Comparison of ENCODE assay signal across 7 mouse cellular contexts in genomic region chr16:93917712-93918678, GRCm38 (mm10). TPM values are rescaled to one million over a fixed set of nuclear protein-coding genes. Genes with fewer than 3 reads are reported as not detected.
A peak's percentile ranks its signal among the peaks of the same experiment; 100 is the strongest.
DNase-seq lines count a peak whose midpoint lies in the region; ATAC-seq lines count a peak whose summit lies in the region.

No protein-coding gene starts in this region.

- H3K4me2 ChIP-seq in limb, embryonic 12.5 days, result peak overlapping the region; percentile 47
- H3K4me2 ChIP-seq in midbrain, embryonic 15.5 days, result peak overlapping the region; percentile 41

- no peaks in the 10 kb centered on the region for H3K36me3 ChIP-seq in embryonic facial prominence, embryonic 10.5 days (replicated peaks)
- H3K36me3 ChIP-seq in limb, embryonic 12.5 days, result no peaks in the 10 kb centered on the region
- H3K36me3 ChIP-seq in midbrain, embryonic 15.5 days (replicated peaks), result no peaks in the 10 kb centered on the region

- peaks cover 26% of the 10 kb centered on the region; the same call in 1 of the 2 replicates for H3K4me1 ChIP-seq in embryonic facial prominence, embryonic 10.5 days
- H3K4me1 ChIP-seq in limb, embryonic 12.5 days (replicated peaks), result peaks cover 14% of the 10 kb centered on the region
- H3K4me1 ChIP-seq in midbrain, embryonic 15.5 days, result no peaks in the 10 kb centered on the region

- 39% methylated on average over 22 of the region's 22 CpGs for WGBS in embryonic facial prominence, embryonic 10.5 days
- WGBS in limb, embryonic 12.5 days, result 32% methylated on average over 20 of the region's 22 CpGs
- WGBS in midbrain, embryonic 15.5 days, result 38% methylated on average over 22 of the region's 22 CpGs

- DNase-seq in adrenal gland, postnatal 14 days, result peak; percentile 92
- DNase-seq in embryonic facial prominence, embryonic 10.5 days (ENCODE audit: low spot score), result peak; percentile 87
- DNase-seq in kidney, adult 18-20 months, result peak; percentile 89
- peak; percentile 57 to 84 for DNase-seq in spleen, adult 18-20 months

- 0 out of 2 replicates have a peak overlapping the region, but pooled peaks have one; percentile 37 for H3K9ac ChIP-seq in limb, embryonic 12.5 days (replicated peaks)
- H3K9ac ChIP-seq in midbrain, embryonic 15.5 days, result no peak overlapping the region

- peaks cover 13% of the 10 kb centered on the region for H3K27me3 ChIP-seq in embryonic facial prominence, embryonic 10.5 days (replicated peaks; ENCODE audit: low read depth, poor library complexity, severe bottlenecking)
- H3K27me3 ChIP-seq in limb, embryonic 12.5 days, result peaks cover 6% of the 10 kb centered on the region
- no peaks in the 10 kb centered on the region for H3K27me3 ChIP-seq in midbrain, embryonic 15.5 days (replicated peaks)

- no peaks in the 10 kb centered on the region for H3K9me3 ChIP-seq in embryonic facial prominence, embryonic 10.5 days
- H3K9me3 ChIP-seq in limb, embryonic 12.5 days, result no peaks in the 10 kb centered on the region
- no peaks in the 10 kb centered on the region for H3K9me3 ChIP-seq in midbrain, embryonic 15.5 days

- ATAC-seq in granulocyte monocyte progenitor cell, adult 5-6 weeks (replicated peaks; ENCODE audit: poor library complexity, severe bottlenecking), result peak; percentile 75
- peak; percentile 48; the same call in 1 of the 2 replicates for ATAC-seq in limb, embryonic 12.5 days (ENCODE audit: insufficient number of reproducible peaks, insufficient read depth, low FRiP score, low TSS enrichment, low read depth)
- ATAC-seq in midbrain, embryonic 15.5 days (replicated peaks), result peak; percentile 52; the same call in 1 of the 2 replicates

- peak overlapping the region; percentile 38 for H3K4me3 ChIP-seq in embryonic facial prominence, embryonic 10.5 days
- H3K4me3 ChIP-seq in limb, embryonic 12.5 days (replicated peaks), result no peak overlapping the region; the same call in 1 of the 2 replicates
- H3K4me3 ChIP-seq in midbrain, embryonic 15.5 days, result no peak overlapping the region

- peak overlapping the region; percentile 57 for H3K27ac ChIP-seq in embryonic facial prominence, embryonic 10.5 days (replicated peaks)
- no peak overlapping the region for H3K27ac ChIP-seq in limb, embryonic 12.5 days
- no peak overlapping the region for H3K27ac ChIP-seq in midbrain, embryonic 15.5 days

RNA-seq across cellular contexts. Expression of gene Chaf1b, which starts 34.3 kb away (rescaled TPM):
- total RNA-seq in adrenal gland, postnatal 14 days (2021), result 9.3 and 11.1 TPM in 2 replicates
- polyA plus RNA-seq in embryonic facial prominence, embryonic 10.5 days (2016; fragmentation: Nextera tagmentation; extraction: Ambion mirVana), result 138 and 142 TPM in 2 replicates
- 50.8 and 68.0 TPM in 2 replicates for total RNA-seq in granulocyte monocyte progenitor cell, adult 5-6 weeks (2014; fragmentation: Nextera tagmentation)
- 50.6 and 73.7 TPM in 2 replicates for total RNA-seq in granulocyte monocyte progenitor cell, adult 5-6 weeks (2017)
- 104 and 110 TPM in 2 replicates for polyA plus RNA-seq in limb, embryonic 12.5 days (2016; fragmentation: Nextera tagmentation; extraction: Ambion mirVana)
- 15.3 and 17.0 TPM in 2 replicates for polyA plus RNA-seq in midbrain, embryonic 15.5 days (2015; fragmentation: Nextera tagmentation; extraction: Ambion mirVana)
